Mouse (Mus musculus): ENCODE results near the gene Slc6a19. TPM values are rescaled to one million over a fixed set of nuclear protein-coding genes. Genes with fewer than 3 reads are reported as not detected.

The Slc6a19 gene
- polyA plus RNA-seq, 1 experiment = not detected

DNA sequence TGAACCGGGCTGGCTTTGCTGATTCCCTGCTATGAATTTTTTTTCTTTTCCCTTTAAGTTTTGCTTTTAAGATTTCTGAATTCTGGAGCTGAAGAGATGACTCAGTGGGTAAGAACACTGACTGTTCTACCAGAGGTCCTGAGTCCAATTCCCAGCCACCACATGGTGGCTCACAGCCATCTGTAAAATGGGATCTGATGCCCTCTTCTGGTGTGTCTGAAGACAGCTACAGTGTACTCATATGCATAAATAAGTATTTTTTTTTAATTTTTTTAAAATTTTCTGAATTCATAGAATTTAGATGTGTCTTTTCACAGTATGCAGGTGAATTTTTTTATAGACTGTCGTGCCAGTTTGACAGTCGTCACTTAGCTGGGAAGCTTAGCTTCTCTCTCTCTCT is 72.8 kb downstream of the Slc6a19 start:
- TF ChIP-seq GATA1 (IDR thresholded peaks at IDR 0.05; ENCODE audit: low read length) = no peak

Other genes starting within 250 kb of the Slc6a19 start
- not detected in 2 replicates for gene Lpcat1, start 237.7 kb downstream of the Slc6a19 start, polyA plus RNA-seq (2012)
- gene Slc6a3, start 168.1 kb downstream of the Slc6a19 start, polyA plus RNA-seq (2012) = not detected in 2 replicates
- gene Clptm1l, start 100.9 kb downstream of the Slc6a19 start, polyA plus RNA-seq (2012) = 39.0 and 49.2 TPM in 2 replicates
- not detected in 2 replicates for gene Tert, start 78.0 kb downstream of the Slc6a19 start, polyA plus RNA-seq (2012)
- not detected in 2 replicates for gene Slc6a18, start 26.8 kb downstream of the Slc6a19 start, polyA plus RNA-seq (2012)
- gene Slc12a7, start 28.2 kb upstream of the Slc6a19 start, polyA plus RNA-seq (2012) = 0.02 and 0.04 TPM in 2 replicates
- gene Nkd2, start 142.8 kb upstream of the Slc6a19 start, polyA plus RNA-seq (2012) = not detected in 2 replicates
- 3.9 and 5.4 TPM in 2 replicates for gene Trip13, start 232.9 kb upstream of the Slc6a19 start, polyA plus RNA-seq (2012)
- 14.4 and 20.9 TPM in 2 replicates for gene Brd9, start 232.9 kb upstream of the Slc6a19 start, polyA plus RNA-seq (2012)